Mouse (Mus musculus) midbrain, embryonic 11.5 days (tissue): ENCODE data around the gene Mea1. TPM values are rescaled to one million over a fixed set of nuclear protein-coding genes. Genes with fewer than 3 reads are reported as not detected.

Source experiments
- ATAC-seq: fragments of 200-750 bp; cut with Nextera tagmentation; 2 replicates; pipeline ENCODE4 v1.8.0; 2017; ENCODE audit warnings: moderate TSS enrichment, moderate library complexity; ENCODE audit not compliant: low FRiP score
- DNase-seq: peaks from one replicate; pipeline ENCODE4 v3.0.0; 2015; ENCODE audit warnings: low spot score; ENCODE audit errors: missing footprints
- H3K27ac ChIP-seq: fragments of 300-500 bp; sonication (generic); 2 replicates; pipeline ENCODE4 v1.5.1; 2014; ENCODE audit warnings: low read depth, low read length
- H3K27me3 ChIP-seq: fragments of 300-500 bp; sonication (generic); 2 replicates; pipeline ENCODE4 v1.6.1; 2014; ENCODE audit warnings: mild to moderate bottlenecking, low read length, moderate library complexity, mixed read lengths; ENCODE audit not compliant: control insufficient read depth, insufficient read depth
- H3K36me3 ChIP-seq: fragments of 300-500 bp; sonication (generic); 2 replicates; pipeline ENCODE4 v1.6.1; 2014; ENCODE audit warnings: mild to moderate bottlenecking, low read length, moderate library complexity, mixed read lengths; ENCODE audit not compliant: control insufficient read depth, insufficient read depth
- H3K4me1 ChIP-seq: fragments of 300-500 bp; sonication (generic); 2 replicates; pipeline ENCODE4 v1.6.1; 2014; ENCODE audit warnings: low read length; ENCODE audit not compliant: control insufficient read depth, insufficient read depth
- H3K4me2 ChIP-seq: fragments of 300-500 bp; sonication (generic); 2 replicates; pipeline ENCODE4 v1.6.1; 2014; ENCODE audit warnings: mild to moderate bottlenecking, moderate library complexity
- H3K4me3 ChIP-seq: fragments of 300-500 bp; sonication (generic); 2 replicates; pipeline ENCODE4 v1.5.1; 2014; ENCODE audit warnings: low read depth, low read length
- H3K9ac ChIP-seq: fragments of 300-500 bp; sonication (generic); 2 replicates; pipeline ENCODE4 v1.6.1; 2014; ENCODE audit warnings: low read length
- H3K9me3 ChIP-seq: fragments of 300-500 bp; sonication (generic); 2 replicates; pipeline ENCODE4 v1.6.1; 2016; ENCODE audit warnings: low read length; ENCODE audit not compliant: control insufficient read depth
- WGBS: fragments of 180-500 bp; shearing (Covaris S2); extraction: QIAGEN DNeasy Blood & Tissue Kit; methylation state at CpG from one replicate; pipeline ENCODE4 v1.1.7; 2014; 5-methylcytosine and 5-hydroxymethylcytosine counted together
- polyA plus RNA-seq: library from polyadenylated mRNA; unstranded; fragments of >200 nt; fragmentation: Nextera tagmentation; extraction: Ambion mirVana; gene quantifications from 2 replicates; pipeline ENCODE4 v1.2.1, GENCODE M21; 2014

The Mea1 gene
- polyA plus RNA-seq, 1 experiment from 2014 or later = 192 TPM

DNA sequence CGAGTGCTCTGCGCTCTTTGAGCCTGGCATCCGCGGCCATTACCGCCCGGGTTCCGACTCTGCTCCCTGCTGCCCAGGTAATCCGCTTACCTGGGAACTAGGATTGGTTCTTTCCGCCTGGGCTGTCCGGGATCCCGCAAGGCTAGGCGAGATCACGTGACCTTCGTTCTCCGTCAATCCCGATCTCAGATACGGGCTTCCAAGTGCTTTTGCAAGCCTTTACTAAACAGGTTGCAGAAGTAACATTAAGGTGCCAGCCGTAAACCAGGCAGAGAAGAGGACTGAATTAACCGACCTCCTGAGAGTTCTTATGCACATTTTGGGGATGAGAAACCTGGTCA lies 32.3 kb upstream of the Mea1 start:
- 1% methylated on average over 19 of the region's 19 CpGs for WGBS
- no peak for ATAC-seq
- no peak overlapping the region for H3K27ac ChIP-seq
- H3K27me3 ChIP-seq = no peaks in the 10 kb centered on the region
- H3K4me1 ChIP-seq = peaks cover 26% of the 10 kb centered on the region
- no peaks in the 10 kb centered on the region for H3K36me3 ChIP-seq
- peak overlapping the region; percentile 78 for H3K4me3 ChIP-seq
- peak overlapping the region; percentile 71 for H3K4me2 ChIP-seq
- no peaks in the 10 kb centered on the region for H3K9me3 ChIP-seq
- peak overlapping the region; percentile 68 for H3K9ac ChIP-seq
- DNase-seq = no peak

GRCm38 (mm10) chr17:46647279-46647678 lies 31.3 kb upstream of the Mea1 start:
- 90% methylated on average over 7 of the region's 7 CpGs for WGBS
- no peak overlapping the region for H3K27ac ChIP-seq
- ATAC-seq (no peak), DNase-seq (no peak)
- H3K36me3 ChIP-seq = no peaks in the 10 kb centered on the region
- H3K9ac ChIP-seq = no peak overlapping the region
- 0 out of 2 replicates have a peak overlapping the region, but pooled peaks have one; percentile 71 for H3K4me2 ChIP-seq
- H3K4me3 ChIP-seq = no peak overlapping the region
- H3K4me1 ChIP-seq = peaks cover 32% of the 10 kb centered on the region
- H3K9me3 ChIP-seq = no peaks in the 10 kb centered on the region
- no peaks in the 10 kb centered on the region for H3K27me3 ChIP-seq

GRCm38 (mm10) chr17:46648436-46648835 lies 30.2 kb upstream of the Mea1 start:
- Histone ChIP-seq H3K4me1 (peaks cover 32% of the 10 kb centered on the region), H3K27me3 (no peaks in the 10 kb centered on the region), H3K9ac (no peak overlapping the region), H3K9me3 (no peaks in the 10 kb centered on the region), H3K4me3 (no peak overlapping the region), H3K4me2 (no peak overlapping the region), H3K36me3 (no peaks in the 10 kb centered on the region), H3K27ac (no peak overlapping the region)
- ATAC-seq (no peak), DNase-seq (no peak)
- 94% methylated on average over 9 of the region's 9 CpGs for WGBS

DNA sequence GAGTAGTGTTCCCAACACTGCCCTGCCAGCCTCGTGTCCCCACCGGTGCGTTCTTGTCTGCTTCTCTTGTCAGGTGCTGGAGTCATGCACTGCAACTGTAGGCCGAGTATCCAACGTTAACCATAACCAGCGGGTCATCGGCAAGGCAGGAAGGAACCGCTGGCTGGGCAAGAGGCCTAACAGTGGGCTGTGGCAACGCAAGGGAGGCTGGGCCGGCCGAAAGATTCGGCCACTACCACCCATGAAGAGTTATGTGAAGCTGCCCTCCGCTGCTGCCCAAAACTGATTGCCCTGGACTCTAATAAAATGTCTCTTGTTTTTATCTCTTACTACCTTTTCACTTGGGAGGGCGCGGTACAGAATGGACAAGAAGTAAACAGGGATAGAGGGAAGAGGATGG lies 28.8 kb upstream of the Mea1 start:
- Histone ChIP-seq H3K4me3 (peak overlapping the region; percentile 71), H3K9ac (peak overlapping the region; percentile 92), H3K36me3 (peaks cover 6% of the 10 kb centered on the region), H3K4me1 (peaks cover 30% of the 10 kb centered on the region), H3K27ac (peak overlapping the region; percentile 84), H3K27me3 (no peaks in the 10 kb centered on the region), H3K9me3 (no peaks in the 10 kb centered on the region), H3K4me2 (peak overlapping the region; percentile 85)
- no peak for DNase-seq
- no peak for ATAC-seq
- 39% methylated on average over 15 of the region's 15 CpGs for WGBS

GRCm38 (mm10) chr17:46650232-46651031 lies 28.2 kb upstream of the Mea1 start, which contains the start of gene Cul7:
TSS of gene Cul7 (plus strand) at chr17:46650337.
- peaks cover 7% of the 10 kb centered on the region for H3K36me3 ChIP-seq

GRCm38 (mm10) chr17:46651292-46651691 lies 27.3 kb upstream of the Mea1 start:
- Histone ChIP-seq H3K4me2 (peak overlapping the region; percentile 85), H3K4me1 (peaks cover 26% of the 10 kb centered on the region), H3K4me3 (peak overlapping the region; percentile 71), H3K9ac (peak overlapping the region; percentile 92), H3K9me3 (no peaks in the 10 kb centered on the region), H3K36me3 (peaks cover 9% of the 10 kb centered on the region), H3K27me3 (no peaks in the 10 kb centered on the region), H3K27ac (no peak overlapping the region)
- DNase-seq (no peak), ATAC-seq (no peak)
- 85% methylated on average over 17 of the region's 17 CpGs for WGBS

More at GRCm38 (mm10) chr17:46650232-46651031, 28.2 kb upstream of the Mea1 start, which contains the start of gene Cul7:
- DNase-seq (peak; percentile 98), ATAC-seq (peak; percentile 95)
- Histone ChIP-seq H3K27me3 (no peaks in the 10 kb centered on the region), H3K9ac (peak within 1 kb of the TSS; percentile 92), H3K27ac (peak within 1 kb of the TSS; percentile 84), H3K4me2 (peak within 1 kb of the TSS; percentile 85), H3K4me3 (peak within 1 kb of the TSS; percentile 71), H3K4me1 (peaks cover 26% of the 10 kb centered on the region), H3K9me3 (no peaks in the 10 kb centered on the region)
- WGBS = under 1% methylated on average over 58 of the region's 58 CpGs

GRCm38 (mm10) chr17:46651755-46652547 lies 26.6 kb upstream of the Mea1 start:
- Histone ChIP-seq H3K4me1 (peaks cover 21% of the 10 kb centered on the region), H3K27me3 (no peaks in the 10 kb centered on the region), H3K4me3 (peak overlapping the region; percentile 3; the same call in 1 of the 2 replicates), H3K9ac (0 out of 2 replicates have a peak overlapping the region, but pooled peaks have one; percentile 45), H3K4me2 (peak overlapping the region; percentile 85), H3K27ac (no peak overlapping the region), H3K9me3 (no peaks in the 10 kb centered on the region), H3K36me3 (peaks cover 9% of the 10 kb centered on the region)
- no peak for ATAC-seq
- WGBS = 80% methylated on average over 20 of the region's 20 CpGs
- DNase-seq = peak; percentile 75

GRCm38 (mm10) chr17:46656054-46656453 lies 22.5 kb upstream of the Mea1 start:
- no peak overlapping the region for H3K4me2 ChIP-seq
- no peak for ATAC-seq
- DNase-seq = peak; percentile 23
- H3K9ac ChIP-seq = no peak overlapping the region
- H3K4me1 ChIP-seq = peaks cover 9% of the 10 kb centered on the region
- H3K9me3 ChIP-seq = no peaks in the 10 kb centered on the region
- H3K27me3 ChIP-seq = no peaks in the 10 kb centered on the region
- no peak overlapping the region for H3K4me3 ChIP-seq
- H3K36me3 ChIP-seq = peaks cover 31% of the 10 kb centered on the region
- 89% methylated on average over 6 of the region's 6 CpGs for WGBS
- no peak overlapping the region for H3K27ac ChIP-seq

DNA sequence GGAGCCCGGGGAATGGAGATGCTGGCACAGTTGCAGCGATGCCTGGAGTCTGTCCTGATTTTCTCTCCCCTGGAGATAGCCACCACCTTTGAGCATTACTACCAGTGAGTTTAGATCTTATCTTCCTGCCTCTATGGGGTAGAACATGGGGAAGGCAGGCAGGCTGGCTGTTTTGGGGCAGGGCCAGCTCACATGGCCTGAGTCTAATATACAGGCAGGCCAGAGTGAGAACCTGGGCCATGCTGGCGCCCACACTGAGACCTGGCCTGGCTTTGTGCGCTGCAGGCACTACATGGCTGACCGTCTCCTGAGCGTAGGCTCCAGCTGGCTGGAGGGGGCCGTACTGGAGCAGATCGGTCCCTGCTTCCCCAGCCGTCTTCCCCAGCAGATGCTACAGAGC lies 17.2 kb upstream of the Mea1 start:
- Histone ChIP-seq H3K4me3 (no peak overlapping the region), H3K9me3 (no peaks in the 10 kb centered on the region), H3K27ac (no peak overlapping the region), H3K9ac (no peak overlapping the region), H3K4me1 (no peaks in the 10 kb centered on the region), H3K4me2 (no peak overlapping the region), H3K27me3 (no peaks in the 10 kb centered on the region), H3K36me3 (peaks cover 38% of the 10 kb centered on the region)
- WGBS = 94% methylated on average over 9 of the region's 9 CpGs
- ATAC-seq = no peak
- peak; percentile 57 for DNase-seq
